9 mouse cellular contexts compared by ENCODE assay signal in the genomic region with DNA sequence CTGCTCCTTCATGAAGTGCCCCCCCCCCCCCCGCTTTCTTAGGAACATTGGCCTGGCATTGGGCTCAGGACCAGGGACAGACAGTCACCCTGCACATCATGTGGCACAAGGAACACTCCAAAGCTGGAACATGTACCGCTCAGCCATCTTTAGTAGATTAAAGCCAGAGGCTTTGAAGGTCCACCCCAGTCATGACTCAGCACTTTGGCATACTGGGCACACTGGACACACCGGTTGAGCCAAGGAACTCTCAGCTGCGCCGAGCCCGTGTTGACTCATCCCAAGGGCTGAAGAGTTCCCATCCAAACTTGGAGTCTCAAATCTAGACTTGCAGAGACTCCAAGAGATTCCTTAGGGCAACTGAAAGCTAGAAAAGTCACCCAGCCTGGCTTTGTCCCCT.
DNase-seq lines count a peak whose midpoint lies in the region.
"Had no signal": no experiment of that assay in that cellular context is flagged by ENCODE, and none has a peak within 500 bp of the region (broad histone marks: within the 10 kb centered on the region; RNA-seq: fewer than 3 reads in every experiment).

No protein-coding gene starts in this region.

- peak; percentile 33 for DNase-seq in ovary, adult 18-20 months (ENCODE audit: low spot score)
- no peak for DNase-seq in ovary, postnatal 14 days (ENCODE audit: low spot score)
- DNase-seq in brain, adult 2 months (ENCODE audit: low read depth, low spot score) = peak; percentile 28
- DNase-seq in lung, adult 18-20 months = peak; percentile 78 to 86
- DNase-seq in urinary bladder, postnatal 36 days (ENCODE audit: low spot score in 2 of 2) = peak; percentile 77 to 87
- DNase-seq in left cerebral cortex, adult 11 months (ENCODE audit: low spot score) = no peak
- no peak for DNase-seq in T-cell, adult 2 months (ENCODE audit: low spot score)
- no peak for DNase-seq in midbrain, embryonic 10.5 days (ENCODE audit: low spot score)
- DNase-seq: liver, embryonic 13.5 days had no signal

- peaks cover 5% of the 10 kb centered on the region; the same call in 1 of the 2 replicates for H3K9me3 ChIP-seq in midbrain, embryonic 10.5 days (replicated peaks)
- H3K9me3 ChIP-seq: liver, embryonic 13.5 days had no signal

- H3K4me3 ChIP-seq in midbrain, embryonic 10.5 days = no peak overlapping the region
- H3K4me3 ChIP-seq: liver, embryonic 13.5 days had no signal

- no peak overlapping the region for H3K27ac ChIP-seq in midbrain, embryonic 10.5 days (replicated peaks)
- H3K27ac ChIP-seq: liver, embryonic 13.5 days had no signal

- 0 out of 2 replicates have a peak, but pooled peaks cover 10% of the 10 kb centered on the region for H3K4me1 ChIP-seq in midbrain, embryonic 10.5 days
- H3K4me1 ChIP-seq: liver, embryonic 13.5 days had no signal

- 86% methylated on average over 6 of the region's 6 CpGs for WGBS in midbrain, embryonic 10.5 days

- H3K27me3 ChIP-seq in midbrain, embryonic 10.5 days (ENCODE audit: low read depth, poor library complexity, severe bottlenecking) = no peaks in the 10 kb centered on the region

- no peaks in the 10 kb centered on the region for H3K36me3 ChIP-seq in midbrain, embryonic 10.5 days
- H3K36me3 ChIP-seq: liver, embryonic 13.5 days had no signal

Comparison
In these comparisons a context has a peak if more than half of its experiments do, and no peak if none do; other contexts are left out.
1. DNase-seq: peak in ovary, adult 18-20 months (single experiment), brain, adult 2 months (single experiment), lung, adult 18-20 months (2 of 2) and urinary bladder, postnatal 36 days (2 of 2); none in ovary, postnatal 14 days (single experiment), left cerebral cortex, adult 11 months (single experiment), T-cell, adult 2 months (single experiment) and midbrain, embryonic 10.5 days (single experiment).